Mouse (Mus musculus) retina, adult 2 months (tissue): ENCODE results near the gene Slc15a2.

Experiments used
- DNase-seq: peaks from one replicate; pipeline ENCODE4 v3.0.0-alpha.2; 2012; ENCODE audit warnings: low read depth, low spot score

The Slc15a2 gene

GRCm38 (mm10) chr16:36784594-36785313 lies at the start of gene Slc15a2:
Gene Slc15a2 (minus strand): TSS chr16:36784962.
- DNase-seq: no peak

- DNase-seq: no peak
Observed at GRCm38 (mm10) chr16:36828820-36829219, 44.1 kb upstream of the Slc15a2 start.

- peak; percentile 53 for DNase-seq
Observed at GRCm38 (mm10) chr16:36828054-36828786, 43.5 kb upstream of the Slc15a2 start, which contains the start of gene Iqcb1. Gene Iqcb1 (plus strand): TSS chr16:36828385.

- DNase-seq: no peak
Observed at GRCm38 (mm10) chr16:36827611-36828053, 42.9 kb upstream of the Slc15a2 start.

GRCm38 (mm10) chr16:36821474-36821873 lies 36.7 kb upstream of the Slc15a2 start:
- no peak for DNase-seq

- no peak for DNase-seq
Observed at GRCm38 (mm10) chr16:36820747-36821146, 36.0 kb upstream of the Slc15a2 start.

GRCm38 (mm10) chr16:36820016-36820415 lies 35.3 kb upstream of the Slc15a2 start:
- DNase-seq: no peak

- peak; percentile 44 for DNase-seq
Observed at GRCm38 (mm10) chr16:36817321-36817926, 32.7 kb upstream of the Slc15a2 start.

- no peak for DNase-seq
Observed at GRCm38 (mm10) chr16:36816916-36817315, 32.2 kb upstream of the Slc15a2 start.

GRCm38 (mm10) chr16:36813680-36814079 lies 28.9 kb upstream of the Slc15a2 start:
- no peak for DNase-seq

GRCm38 (mm10) chr16:36808616-36809015 lies 23.9 kb upstream of the Slc15a2 start:
- DNase-seq: no peak

GRCm38 (mm10) chr16:36802361-36802760 lies 17.6 kb upstream of the Slc15a2 start:
- no peak for DNase-seq

- DNase-seq: no peak
Observed at GRCm38 (mm10) chr16:36798334-36798733, 13.6 kb upstream of the Slc15a2 start.

GRCm38 (mm10) chr16:36794976-36795375 lies 10.2 kb upstream of the Slc15a2 start:
- DNase-seq: no peak

- DNase-seq: no peak
Observed at GRCm38 (mm10) chr16:36790166-36790565, 5.4 kb upstream of the Slc15a2 start.

- no peak for DNase-seq
Observed at GRCm38 (mm10) chr16:36786466-36786865, 1.7 kb upstream of the Slc15a2 start.

- DNase-seq: no peak
Observed at GRCm38 (mm10) chr16:36784146-36784545, 616 bp downstream of the Slc15a2 start.

GRCm38 (mm10) chr16:36775658-36776057 lies 9.1 kb downstream of the Slc15a2 start:
- DNase-seq: no peak

GRCm38 (mm10) chr16:36772996-36773395 lies 11.8 kb downstream of the Slc15a2 start:
- DNase-seq: no peak

GRCm38 (mm10) chr16:36771703-36772102 lies 13.1 kb downstream of the Slc15a2 start:
- DNase-seq: no peak

- no peak for DNase-seq
Observed at GRCm38 (mm10) chr16:36771244-36771643, 13.5 kb downstream of the Slc15a2 start.

GRCm38 (mm10) chr16:36770830-36771229 lies 13.9 kb downstream of the Slc15a2 start:
- peak; percentile 8 for DNase-seq
